Mouse (Mus musculus): ENCODE results near the gene Lrrc8e. TPM values are rescaled to one million over a fixed set of nuclear protein-coding genes. Genes with fewer than 3 reads are reported as not detected.
"Not testable (repeated sequence)": the region's sequence is repeated elsewhere in the genome, so short reads cannot be mapped to it uniquely, and the experiment has no call there.

Gene Lrrc8e
- polyA plus RNA-seq, 1 experiment from 2014 or later = 1.3 TPM

- H3K4me2 ChIP-seq (ENCODE audit: low read length) = no peak overlapping the region
- DNase-seq (ENCODE audit: low spot score) (peak; percentile 71), ATAC-seq (replicated peaks; ENCODE audit: low FRiP score, low TSS enrichment, low read depth) (no peak)
- H3K9ac ChIP-seq (ENCODE audit: low read length) = no peak overlapping the region
- no peak overlapping the region for H3K4me3 ChIP-seq (ENCODE audit: low read depth, low read length)
- 17% methylated on average over 29 of the region's 29 CpGs for WGBS
- no peaks in the 10 kb centered on the region for H3K9me3 ChIP-seq (ENCODE audit: control insufficient read depth, low read length)
- H3K27ac ChIP-seq (ENCODE audit: low read depth) = peak overlapping the region; percentile 24; the same call in 1 of the 2 replicates
- peaks cover 11% of the 10 kb centered on the region for H3K4me1 ChIP-seq (replicated peaks; ENCODE audit: control insufficient read depth, insufficient read depth, low read length)
- H3K36me3 ChIP-seq (ENCODE audit: control insufficient read depth, insufficient read depth, low read length) = peaks cover 51% of the 10 kb centered on the region
- no peaks in the 10 kb centered on the region for H3K27me3 ChIP-seq (replicated peaks; ENCODE audit: control insufficient read depth, insufficient read depth, low read length)
These were observed 22.6 kb downstream of the Lrrc8e start for GRCm38 (mm10) chr8:4249213-4249612.

- no peak overlapping the region for H3K9ac ChIP-seq (ENCODE audit: low read length)
These were observed 23.8 kb downstream of the Lrrc8e start for GRCm38 (mm10) chr8:4250306-4250970.

GRCm38 (mm10) chr8:4252116-4252760 is 25.6 kb downstream of the Lrrc8e start:
- no peak for DNase-seq (ENCODE audit: low spot score)
- H3K27me3 ChIP-seq (replicated peaks; ENCODE audit: control insufficient read depth, insufficient read depth, low read length) = no peaks in the 10 kb centered on the region
- H3K9me3 ChIP-seq (ENCODE audit: control insufficient read depth, low read length) = no peaks in the 10 kb centered on the region
- H3K4me3 ChIP-seq (ENCODE audit: low read depth, low read length) = peak overlapping the region; percentile 94
- no peak for ATAC-seq (replicated peaks; ENCODE audit: low FRiP score, low TSS enrichment, low read depth)
- H3K27ac ChIP-seq (ENCODE audit: low read depth) = no peak overlapping the region
- peak overlapping the region; percentile 64 for H3K4me2 ChIP-seq (ENCODE audit: low read length)
- peaks cover 45% of the 10 kb centered on the region for H3K36me3 ChIP-seq (ENCODE audit: control insufficient read depth, insufficient read depth, low read length)
- H3K4me1 ChIP-seq (replicated peaks; ENCODE audit: control insufficient read depth, insufficient read depth, low read length) = peaks cover 13% of the 10 kb centered on the region
- H3K9ac ChIP-seq (ENCODE audit: low read length) = peak overlapping the region; percentile 79
- WGBS = 44% methylated on average over 8 of the region's 8 CpGs

More at GRCm38 (mm10) chr8:4250306-4250970, 23.8 kb downstream of the Lrrc8e start:
- Histone ChIP-seq H3K27me3 (replicated peaks; ENCODE audit: control insufficient read depth, insufficient read depth, low read length) (no peaks in the 10 kb centered on the region), H3K4me2 (ENCODE audit: low read length) (no peak overlapping the region), H3K36me3 (ENCODE audit: control insufficient read depth, insufficient read depth, low read length) (peaks cover 51% of the 10 kb centered on the region), H3K9me3 (ENCODE audit: control insufficient read depth, low read length) (no peaks in the 10 kb centered on the region), H3K27ac (ENCODE audit: low read depth) (no peak overlapping the region), H3K4me3 (ENCODE audit: low read depth, low read length) (no peak overlapping the region), H3K4me1 (replicated peaks; ENCODE audit: control insufficient read depth, insufficient read depth, low read length) (peaks cover 13% of the 10 kb centered on the region)
- peak; percentile 6; the same call in 1 of the 2 replicates for ATAC-seq (replicated peaks; ENCODE audit: low FRiP score, low TSS enrichment, low read depth)
- peak; percentile 91 for DNase-seq (ENCODE audit: low spot score)
- 40% methylated on average over 26 of the region's 26 CpGs for WGBS

GRCm38 (mm10) chr8:4252934-4253841 is 26.6 kb downstream of the Lrrc8e start, which contains the start of gene Snapc2:
Gene Snapc2 (plus strand): TSS chr8:4253080.
- Histone ChIP-seq H3K4me3 (ENCODE audit: low read depth, low read length) (peak within 1 kb of the TSS; percentile 94), H3K4me2 (ENCODE audit: low read length) (peak within 1 kb of the TSS; percentile 64), H3K4me1 (replicated peaks; ENCODE audit: control insufficient read depth, insufficient read depth, low read length) (peaks cover 22% of the 10 kb centered on the region), H3K36me3 (ENCODE audit: control insufficient read depth, insufficient read depth, low read length) (peaks cover 36% of the 10 kb centered on the region), H3K9me3 (ENCODE audit: control insufficient read depth, low read length) (no peaks in the 10 kb centered on the region), H3K9ac (ENCODE audit: low read length) (peak within 1 kb of the TSS; percentile 79), H3K27me3 (replicated peaks; ENCODE audit: control insufficient read depth, insufficient read depth, low read length) (no peaks in the 10 kb centered on the region), H3K27ac (ENCODE audit: low read depth) (peak within 1 kb of the TSS; percentile 86)
- peak; percentile 91 for ATAC-seq (replicated peaks; ENCODE audit: low FRiP score, low TSS enrichment, low read depth)
- WGBS = under 1% methylated on average over 68 of the region's 69 CpGs
- peak; percentile 98 for DNase-seq (ENCODE audit: low spot score)

GRCm38 (mm10) chr8:4254001-4254400 is 27.4 kb downstream of the Lrrc8e start:
- ATAC-seq (replicated peaks; ENCODE audit: low FRiP score, low TSS enrichment, low read depth) (no peak), DNase-seq (ENCODE audit: low spot score) (no peak)
- peaks cover 22% of the 10 kb centered on the region for H3K4me1 ChIP-seq (replicated peaks; ENCODE audit: control insufficient read depth, insufficient read depth, low read length)
- no peaks in the 10 kb centered on the region for H3K9me3 ChIP-seq (ENCODE audit: control insufficient read depth, low read length)
- 67% methylated on average over 6 of the region's 6 CpGs for WGBS
- H3K9ac ChIP-seq (ENCODE audit: low read length) = no peak overlapping the region
- H3K27ac ChIP-seq (ENCODE audit: low read depth) = no peak overlapping the region
- peak overlapping the region; percentile 64 for H3K4me2 ChIP-seq (ENCODE audit: low read length)
- no peaks in the 10 kb centered on the region for H3K27me3 ChIP-seq (replicated peaks; ENCODE audit: control insufficient read depth, insufficient read depth, low read length)
- H3K36me3 ChIP-seq (ENCODE audit: control insufficient read depth, insufficient read depth, low read length) = peaks cover 34% of the 10 kb centered on the region
- peak overlapping the region; percentile 94 for H3K4me3 ChIP-seq (ENCODE audit: low read depth, low read length)

GRCm38 (mm10) chr8:4255471-4255870 is 28.8 kb downstream of the Lrrc8e start:
- H3K36me3 ChIP-seq (ENCODE audit: control insufficient read depth, insufficient read depth, low read length) = peaks cover 33% of the 10 kb centered on the region
- not testable (repeated sequence) for H3K27me3 ChIP-seq (replicated peaks; ENCODE audit: control insufficient read depth, insufficient read depth, low read length); H3K9me3 ChIP-seq (ENCODE audit: control insufficient read depth, low read length); H3K9ac ChIP-seq (ENCODE audit: low read length); ATAC-seq (replicated peaks; ENCODE audit: low FRiP score, low TSS enrichment, low read depth); H3K27ac ChIP-seq (ENCODE audit: low read depth); H3K4me3 ChIP-seq (ENCODE audit: low read depth, low read length); H3K4me2 ChIP-seq (ENCODE audit: low read length); DNase-seq (ENCODE audit: low spot score)
- 88% methylated on average over 7 of the region's 7 CpGs for WGBS
- peaks cover 28% of the 10 kb centered on the region for H3K4me1 ChIP-seq (replicated peaks; ENCODE audit: control insufficient read depth, insufficient read depth, low read length)

GRCm38 (mm10) chr8:4256911-4257310 is 30.3 kb downstream of the Lrrc8e start:
- H3K9me3 ChIP-seq (ENCODE audit: control insufficient read depth, low read length) = no peaks in the 10 kb centered on the region
- H3K27me3 ChIP-seq (replicated peaks; ENCODE audit: control insufficient read depth, insufficient read depth, low read length) = no peaks in the 10 kb centered on the region
- DNase-seq (ENCODE audit: low spot score) = no peak
- 0 out of 2 replicates have a peak overlapping the region, but pooled peaks have one; percentile 11 for H3K4me2 ChIP-seq (ENCODE audit: low read length)
- no peak overlapping the region for H3K9ac ChIP-seq (ENCODE audit: low read length)
- H3K36me3 ChIP-seq (ENCODE audit: control insufficient read depth, insufficient read depth, low read length) = peaks cover 47% of the 10 kb centered on the region
- H3K27ac ChIP-seq (ENCODE audit: low read depth) = peak overlapping the region; percentile 45
- ATAC-seq (replicated peaks; ENCODE audit: low FRiP score, low TSS enrichment, low read depth) = no peak
- WGBS = 55% methylated on average over 4 of the region's 4 CpGs
- peaks cover 24% of the 10 kb centered on the region for H3K4me1 ChIP-seq (replicated peaks; ENCODE audit: control insufficient read depth, insufficient read depth, low read length)
- H3K4me3 ChIP-seq (ENCODE audit: low read depth, low read length) = no peak overlapping the region

GRCm38 (mm10) chr8:4257350-4257749 is 30.7 kb downstream of the Lrrc8e start:
- ATAC-seq (replicated peaks; ENCODE audit: low FRiP score, low TSS enrichment, low read depth) (no peak), DNase-seq (ENCODE audit: low spot score) (no peak)
- Histone ChIP-seq H3K9me3 (ENCODE audit: control insufficient read depth, low read length) (no peaks in the 10 kb centered on the region), H3K36me3 (ENCODE audit: control insufficient read depth, insufficient read depth, low read length) (peaks cover 51% of the 10 kb centered on the region), H3K9ac (ENCODE audit: low read length) (no peak overlapping the region), H3K4me3 (ENCODE audit: low read depth, low read length) (no peak overlapping the region), H3K4me1 (replicated peaks; ENCODE audit: control insufficient read depth, insufficient read depth, low read length) (peaks cover 24% of the 10 kb centered on the region), H3K27me3 (replicated peaks; ENCODE audit: control insufficient read depth, insufficient read depth, low read length) (no peaks in the 10 kb centered on the region), H3K4me2 (ENCODE audit: low read length) (peak overlapping the region; percentile 67; the same call in 1 of the 2 replicates), H3K27ac (ENCODE audit: low read depth) (peak overlapping the region; percentile 45)
- 80% methylated on average over 4 of the region's 4 CpGs for WGBS
